Mouse (Mus musculus): ENCODE measurements around the gene Nf1. TPM values are rescaled to one million over a fixed set of nuclear protein-coding genes. Genes with fewer than 3 reads are reported as not detected.
A peak's percentile ranks its signal among the peaks of the same experiment; 100 is the strongest.

The Nf1 gene
- polyA plus RNA-seq, 1 experiment from 2014 or later = 8.2 TPM

DNA sequence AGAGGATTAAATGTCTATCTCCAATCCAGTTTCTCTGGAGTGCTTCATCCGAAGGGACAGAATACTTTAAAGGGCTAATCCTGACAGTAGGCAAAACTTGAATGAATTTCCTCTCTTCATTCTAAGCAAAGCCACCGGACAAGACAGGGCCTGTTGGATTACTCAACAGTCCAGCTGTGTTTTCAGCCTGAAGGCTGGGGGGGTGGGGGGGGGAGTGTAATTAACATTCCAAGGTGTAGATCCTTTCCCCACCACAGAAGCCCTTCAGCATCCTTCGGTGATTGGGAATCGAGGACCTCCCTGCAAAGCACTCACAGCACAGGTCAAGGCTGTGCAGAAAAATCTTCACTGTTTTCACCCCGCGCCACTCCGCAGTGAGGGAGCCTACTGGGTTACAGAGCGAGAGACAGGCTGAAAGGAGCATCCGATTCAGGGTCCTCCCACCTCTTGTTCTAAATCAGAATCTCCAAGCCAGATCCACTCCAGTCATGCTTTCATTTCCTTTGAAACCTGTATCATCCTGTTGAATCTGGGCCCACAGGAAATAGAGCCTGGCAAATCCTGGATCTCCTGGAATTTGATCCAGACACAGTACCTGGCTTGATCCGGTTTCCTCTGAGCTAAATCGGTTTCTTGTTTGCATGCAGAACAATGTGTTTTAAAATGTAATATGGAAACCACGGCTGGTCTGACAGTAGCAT is 15.4 kb upstream of the Nf1 start:
- Histone ChIP-seq H3K9ac (ENCODE audit: low read depth, low read length) (no peak overlapping the region), H3K27me3 (ENCODE audit: insufficient read depth, low read length) (no peaks in the 10 kb centered on the region), H3K27ac (peak overlapping the region; percentile 33; the same call in 1 of the 2 replicates), H3K4me1 (replicated peaks; ENCODE audit: insufficient read depth, low read length) (no peaks in the 10 kb centered on the region), H3K9me3 (replicated peaks; ENCODE audit: low read length) (no peaks in the 10 kb centered on the region), H3K4me3 (replicated peaks; ENCODE audit: low read depth, low read length) (no peak overlapping the region), H3K4me2 (ENCODE audit: low read length) (no peak overlapping the region), H3K36me3 (ENCODE audit: insufficient read depth, low read length) (no peaks in the 10 kb centered on the region)
- WGBS = 40% methylated on average over 12 of the region's 12 CpGs
- no peak for TF ChIP-seq CTCF (IDR thresholded peaks at IDR 0.05; ENCODE audit: low read depth)
- DNase-seq (ENCODE audit: low spot score) = peak; percentile 59
- ATAC-seq (replicated peaks; ENCODE audit: low FRiP score, low read depth) = no peak

DNA sequence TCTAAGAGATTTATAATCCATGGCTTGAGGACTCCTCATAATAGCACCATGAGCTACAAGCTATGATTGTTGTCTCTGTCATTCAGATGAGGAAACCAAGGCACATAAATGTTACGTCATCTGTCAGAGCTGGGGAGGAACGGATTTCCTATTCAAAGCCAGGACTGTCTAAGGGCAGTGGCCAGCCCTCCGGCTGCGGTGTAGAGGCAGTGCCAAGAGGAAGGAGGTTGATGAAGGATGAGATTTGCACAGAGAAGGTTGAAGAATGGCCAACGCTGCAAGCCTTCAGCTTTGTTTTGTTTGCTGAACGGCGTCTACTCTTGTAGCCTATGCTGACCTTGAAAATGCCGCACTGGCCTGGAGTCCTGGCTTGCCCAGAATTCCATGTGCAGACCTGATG is 13.8 kb upstream of the Nf1 start:
- DNase-seq (ENCODE audit: low spot score) (peak; percentile 19), ATAC-seq (replicated peaks; ENCODE audit: low FRiP score, low read depth) (no peak)
- no peaks in the 10 kb centered on the region for H3K4me1 ChIP-seq (replicated peaks; ENCODE audit: insufficient read depth, low read length)
- H3K9me3 ChIP-seq (replicated peaks; ENCODE audit: low read length) = no peaks in the 10 kb centered on the region
- no peak overlapping the region for H3K4me3 ChIP-seq (replicated peaks; ENCODE audit: low read depth, low read length)
- no peaks in the 10 kb centered on the region for H3K36me3 ChIP-seq (ENCODE audit: insufficient read depth, low read length)
- no peak overlapping the region for H3K4me2 ChIP-seq (ENCODE audit: low read length)
- no peak overlapping the region for H3K9ac ChIP-seq (ENCODE audit: low read depth, low read length)
- H3K27ac ChIP-seq = no peak overlapping the region
- no peaks in the 10 kb centered on the region for H3K27me3 ChIP-seq (ENCODE audit: insufficient read depth, low read length)
- TF ChIP-seq CTCF (IDR thresholded peaks at IDR 0.05; ENCODE audit: low read depth) = no peak
- WGBS = 74% methylated on average over 8 of the region's 8 CpGs

DNA sequence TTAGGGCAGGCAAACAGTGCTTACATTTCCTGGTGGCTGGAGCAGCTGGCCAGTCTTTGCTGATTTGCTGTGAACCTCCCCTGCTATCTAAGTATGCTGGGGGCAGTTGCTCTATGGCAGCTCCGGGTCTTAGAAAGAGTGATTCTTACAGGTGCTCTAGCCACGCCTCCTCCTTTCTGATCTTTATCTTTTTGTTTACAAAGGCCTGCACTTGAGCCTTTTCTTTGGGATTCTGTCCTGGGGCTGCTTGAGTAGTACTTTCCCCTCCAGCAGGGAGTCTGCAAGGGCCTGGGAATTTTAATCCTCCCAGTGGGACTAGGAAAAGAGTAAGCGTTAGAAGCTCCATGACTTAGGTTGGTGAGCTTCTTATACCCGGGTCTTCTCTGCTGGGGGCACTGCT is 12.4 kb upstream of the Nf1 start:
- DNase-seq (ENCODE audit: low spot score) (no peak), ATAC-seq (replicated peaks; ENCODE audit: low FRiP score, low read depth) (no peak)
- Histone ChIP-seq H3K4me1 (replicated peaks; ENCODE audit: insufficient read depth, low read length) (no peaks in the 10 kb centered on the region), H3K9me3 (replicated peaks; ENCODE audit: low read length) (no peaks in the 10 kb centered on the region), H3K36me3 (ENCODE audit: insufficient read depth, low read length) (no peaks in the 10 kb centered on the region), H3K27ac (no peak overlapping the region), H3K27me3 (ENCODE audit: insufficient read depth, low read length) (no peaks in the 10 kb centered on the region), H3K9ac (ENCODE audit: low read depth, low read length) (no peak overlapping the region), H3K4me3 (replicated peaks; ENCODE audit: low read depth, low read length) (no peak overlapping the region), H3K4me2 (ENCODE audit: low read length) (no peak overlapping the region)
- 36% methylated on average over 4 of the region's 4 CpGs for WGBS
- TF ChIP-seq CTCF (IDR thresholded peaks at IDR 0.05; ENCODE audit: low read depth) = no peak

DNA sequence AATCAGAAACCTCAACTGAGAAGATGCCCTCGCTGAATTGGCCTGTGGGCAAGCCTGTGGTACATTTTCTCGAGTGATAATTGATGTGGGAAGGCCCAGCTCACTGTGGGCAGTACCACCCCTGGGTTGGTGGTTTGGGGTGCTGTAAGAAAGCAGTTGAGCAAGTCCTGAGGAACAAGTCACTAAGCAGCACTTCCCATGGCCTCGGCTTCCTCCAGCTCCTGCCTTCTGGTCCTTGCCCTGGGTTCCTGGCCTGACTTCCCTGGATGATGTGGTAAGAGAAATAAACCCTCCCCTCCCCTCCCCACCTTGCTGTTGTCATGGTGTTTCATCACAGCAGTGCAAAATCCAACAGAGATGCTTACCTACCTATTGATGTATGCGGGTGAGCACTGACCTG is 11.4 kb upstream of the Nf1 start:
- Histone ChIP-seq H3K4me3 (replicated peaks; ENCODE audit: low read depth, low read length) (no peak overlapping the region), H3K27ac (no peak overlapping the region), H3K9me3 (replicated peaks; ENCODE audit: low read length) (no peaks in the 10 kb centered on the region), H3K4me2 (ENCODE audit: low read length) (no peak overlapping the region), H3K9ac (ENCODE audit: low read depth, low read length) (no peak overlapping the region), H3K36me3 (ENCODE audit: insufficient read depth, low read length) (no peaks in the 10 kb centered on the region), H3K27me3 (ENCODE audit: insufficient read depth, low read length) (no peaks in the 10 kb centered on the region), H3K4me1 (replicated peaks; ENCODE audit: insufficient read depth, low read length) (no peaks in the 10 kb centered on the region)
- DNase-seq (ENCODE audit: low spot score) (no peak), ATAC-seq (replicated peaks; ENCODE audit: low FRiP score, low read depth) (no peak)
- TF ChIP-seq CTCF (IDR thresholded peaks at IDR 0.05; ENCODE audit: low read depth) = no peak
- WGBS = 89% methylated on average over 4 of the region's 4 CpGs

DNA sequence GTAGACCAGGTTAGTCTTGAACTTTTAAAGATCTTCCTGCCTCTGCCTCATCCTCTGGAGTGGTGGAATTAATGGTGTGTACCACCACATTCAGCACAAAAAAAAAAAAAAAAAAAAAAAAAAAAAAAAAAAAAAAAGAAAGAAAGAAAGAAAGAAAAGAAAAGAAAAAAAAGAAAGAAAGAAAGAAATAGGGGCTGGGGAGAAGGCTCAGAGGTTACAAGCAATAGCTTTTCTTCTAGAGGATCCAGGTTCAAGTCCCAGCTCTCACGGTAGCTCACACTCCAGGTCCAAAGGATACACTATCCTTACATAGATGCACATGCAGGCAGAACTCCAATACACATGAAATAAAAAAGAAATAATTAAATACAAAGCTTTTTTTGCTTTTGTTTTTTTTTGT is 9.9 kb upstream of the Nf1 start:
- Histone ChIP-seq H3K9ac (ENCODE audit: low read depth, low read length) (no peak overlapping the region), H3K27ac (no peak overlapping the region), H3K4me2 (ENCODE audit: low read length) (no peak overlapping the region), H3K4me1 (replicated peaks; ENCODE audit: insufficient read depth, low read length) (no peaks in the 10 kb centered on the region; the same call in 1 of the 2 replicates), H3K4me3 (replicated peaks; ENCODE audit: low read depth, low read length) (no peak overlapping the region), H3K9me3 (replicated peaks; ENCODE audit: low read length) (no peaks in the 10 kb centered on the region), H3K27me3 (ENCODE audit: insufficient read depth, low read length) (no peaks in the 10 kb centered on the region), H3K36me3 (ENCODE audit: insufficient read depth, low read length) (no peaks in the 10 kb centered on the region)
- 97% methylated on average over 1 of the region's 1 CpGs for WGBS
- no peak for ATAC-seq (replicated peaks; ENCODE audit: low FRiP score, low read depth)
- no peak for TF ChIP-seq CTCF (IDR thresholded peaks at IDR 0.05; ENCODE audit: low read depth)
- no peak for DNase-seq (ENCODE audit: low spot score)

DNA sequence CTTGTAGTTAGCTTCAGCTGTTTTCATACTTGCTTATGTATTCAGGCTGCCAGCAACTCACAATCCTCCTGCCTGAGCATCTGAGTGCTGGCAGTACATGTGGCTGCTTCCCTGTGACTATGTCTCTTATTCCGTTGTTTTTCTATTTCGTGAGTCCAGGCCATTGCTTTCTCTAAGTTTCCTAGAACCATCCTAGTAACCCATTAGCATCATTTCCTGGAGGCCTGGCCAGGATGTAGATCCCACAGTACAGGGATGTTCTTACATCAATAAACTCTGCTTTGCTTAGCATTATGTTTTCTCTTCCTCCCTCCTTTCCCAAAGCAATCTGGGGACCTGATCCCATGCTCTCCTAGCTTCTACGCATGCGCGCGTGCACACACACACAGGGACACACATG is 4.4 kb upstream of the Nf1 start:
- H3K36me3 ChIP-seq (ENCODE audit: insufficient read depth, low read length) = no peaks in the 10 kb centered on the region
- no peak overlapping the region for H3K27ac ChIP-seq
- H3K4me1 ChIP-seq (replicated peaks; ENCODE audit: insufficient read depth, low read length) = peaks cover 3% of the 10 kb centered on the region; the same call in 1 of the 2 replicates
- no peak for TF ChIP-seq CTCF (IDR thresholded peaks at IDR 0.05; ENCODE audit: low read depth)
- H3K9ac ChIP-seq (ENCODE audit: low read depth, low read length) = no peak overlapping the region
- H3K4me3 ChIP-seq (replicated peaks; ENCODE audit: low read depth, low read length) = no peak overlapping the region
- no peak overlapping the region for H3K4me2 ChIP-seq (ENCODE audit: low read length)
- H3K9me3 ChIP-seq (replicated peaks; ENCODE audit: low read length) = no peaks in the 10 kb centered on the region
- DNase-seq (ENCODE audit: low spot score) (no peak), ATAC-seq (replicated peaks; ENCODE audit: low FRiP score, low read depth) (no peak)
- 87% methylated on average over 6 of the region's 6 CpGs for WGBS
- H3K27me3 ChIP-seq (ENCODE audit: insufficient read depth, low read length) = no peaks in the 10 kb centered on the region

Measured in kidney, postnatal 0 days (tissue).